Mouse (Mus musculus) embryonic stem cell, embryonic (primary cell): ENCODE results near the gene Midn.

ENCODE experiments used
- CTCF ChIA-PET, 4 experiments: fragments of 300-600 bp in 2 of 4; fragments of 350-600 bp in 2 of 4; sonication (Branson Sonifier 250); formaldehyde crosslinking; loops; one replicate each; lab custom pipeline; 2022; ENCODE audit warnings: inconsistent platforms in 2 of 4; lab: Charles Lee
- POLR2A ChIA-PET, 4 experiments: fragments of 300-600 bp in 2 of 4; fragments of 350-600 bp in 2 of 4; sonication (Branson Sonifier 250); formaldehyde crosslinking; loops; one replicate each; lab custom pipeline; 2022; ENCODE audit warnings: antibody characterized with exemption in 4 of 4, inconsistent platforms in 1 of 4; lab: Charles Lee

The Midn gene

DNA sequence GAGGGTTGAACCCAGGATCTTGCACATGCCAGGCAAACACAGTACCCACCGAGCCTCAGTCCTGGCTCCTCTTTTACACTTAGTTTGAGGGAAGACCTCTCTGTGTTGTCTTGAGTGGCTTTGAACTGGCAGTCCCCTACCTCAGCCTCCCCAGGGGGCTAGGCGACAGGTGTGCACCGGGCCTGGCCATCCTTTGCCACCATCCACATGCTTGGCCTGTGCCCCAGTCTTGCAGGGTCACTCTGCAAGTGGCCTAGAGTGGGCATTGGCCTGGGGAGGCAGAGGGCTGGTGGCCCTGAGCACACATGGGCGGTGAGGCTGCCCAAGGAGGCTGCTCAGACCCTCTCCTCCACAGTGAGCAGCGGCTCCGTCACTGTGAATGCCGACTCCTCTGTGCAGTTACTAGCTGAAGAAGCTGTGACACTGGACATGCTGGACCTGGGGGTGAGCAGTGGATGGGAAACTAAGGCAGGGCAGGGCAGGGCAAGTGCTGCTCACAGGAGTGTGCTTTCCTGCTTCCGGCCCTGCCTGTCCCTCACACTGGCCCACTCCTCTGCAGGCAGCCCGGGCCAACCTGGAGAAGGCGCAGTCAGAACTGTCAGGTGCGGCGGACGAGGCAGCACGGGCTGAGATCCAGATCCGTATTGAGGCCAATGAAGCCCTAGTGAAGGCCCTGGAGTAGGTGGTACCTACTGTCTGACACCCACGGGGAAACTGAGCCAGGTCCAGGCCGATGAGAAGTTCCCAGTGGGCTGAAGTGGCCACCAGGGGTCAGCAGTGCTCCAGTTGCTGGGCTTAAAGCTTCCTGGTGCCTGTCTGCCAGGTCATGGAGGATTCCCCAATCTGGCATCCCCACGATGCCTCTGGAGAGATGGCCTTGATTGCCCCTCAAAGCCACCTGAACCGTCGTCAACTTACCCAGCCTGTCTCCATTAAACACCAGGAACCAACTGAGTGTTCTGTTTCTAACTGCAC lies 2.9 kb upstream of the Midn start:
- CTCF ChIA-PET = interaction anchor here (0.6 to 5.2 kb wide), 26 partner anchors 12 to 650 kb away, joined by 3 to 98 read pairs (median 4); partner anchors contain the start of genes Cirbp (in 2 of the 4), Arid3a (in 1 of the 4), Mbd3 (in 1 of the 4) and Wdr18 (in 1 of the 4)
- POLR2A ChIA-PET = interaction anchor here in 3 of 4 experiments (0.6 to 12.6 kb wide), 24 partner anchors 10 to 365 kb away, joined by 3 to 321 read pairs (median 4); partner anchors contain the start of genes 1600002K03Rik (in 2 of the 3), Cirbp (in 2 of the 3), Mum1 (in 1 of the 3) and Ptbp1 (in 1 of the 3)

DNA sequence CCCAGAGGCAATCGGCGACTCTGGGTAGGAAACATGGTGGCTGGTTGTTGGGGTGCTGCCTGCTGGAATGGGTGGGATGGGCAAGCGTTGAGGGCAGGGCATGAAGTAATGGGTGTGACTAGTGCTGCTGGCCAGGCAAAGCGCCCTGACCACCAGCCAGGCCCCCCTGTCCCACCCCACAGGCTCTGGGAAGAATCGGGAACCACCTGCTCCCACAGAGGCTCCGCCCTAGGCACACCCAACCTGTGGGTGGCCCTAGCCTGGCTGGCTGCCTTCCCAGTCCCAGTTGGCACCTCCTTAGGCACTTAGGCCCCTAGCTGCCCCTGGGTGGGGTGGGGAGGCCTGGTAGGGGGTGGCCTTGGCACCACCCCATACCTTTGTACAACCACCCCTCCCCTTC lies 2.2 kb upstream of the Midn start:
- ChIA-PET POLR2A (interaction anchor here in 3 of 4 experiments (0.6 to 12.6 kb wide), 19 partner anchors 9 to 365 kb away, joined by 3 to 321 read pairs (median 4); partner anchors contain the start of genes 1600002K03Rik (in 2 of the 3), Cirbp (in 2 of the 3), Mum1 (in 1 of the 3) and Ptbp1 (in 1 of the 3)), CTCF (interaction anchor here (0.6 to 5.2 kb wide), 26 partner anchors 11 to 651 kb away, joined by 3 to 98 read pairs (median 4); partner anchors contain the start of genes Cirbp (in 2 of the 4), Arid3a (in 1 of the 4), Mbd3 (in 1 of the 4) and Wdr18 (in 1 of the 4))

DNA sequence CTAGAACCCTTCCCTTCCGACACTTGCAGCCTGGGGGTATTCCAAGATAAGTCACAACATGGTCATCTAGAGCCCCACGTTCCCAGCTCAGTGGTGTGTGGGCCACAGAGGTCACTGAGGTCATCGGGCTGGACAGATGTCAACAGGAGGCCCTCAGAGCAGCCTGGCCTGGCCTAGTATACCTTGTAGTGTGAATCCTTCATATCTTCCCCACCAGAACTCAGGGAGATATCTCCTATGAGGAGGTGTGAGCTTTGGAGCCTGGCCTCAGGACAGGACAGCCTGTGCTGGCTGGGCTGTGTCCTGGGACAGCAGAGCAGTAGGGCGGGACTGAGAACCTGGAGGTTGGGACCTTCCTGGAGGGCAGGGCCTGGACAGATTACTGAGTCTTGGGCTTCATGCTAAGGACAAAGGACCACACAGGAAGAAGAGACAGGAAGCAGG lies 1.5 kb upstream of the Midn start:
- POLR2A ChIA-PET = interaction anchor here in 3 of 4 experiments (1.0 to 12.6 kb wide), 10 partner anchors 9 to 227 kb away, joined by 3 to 321 read pairs (median 14); partner anchors contain the start of genes 1600002K03Rik (in 2 of the 3), Cirbp (in 2 of the 3) and Mum1 (in 1 of the 3)
- CTCF ChIA-PET = interaction anchor here in 3 of 4 experiments (0.8 to 5.2 kb wide), 8 partner anchors 13 to 227 kb away, joined by 3 to 98 read pairs (median 12); partner anchors contain the start of gene Cirbp (in 2 of the 3)

DNA sequence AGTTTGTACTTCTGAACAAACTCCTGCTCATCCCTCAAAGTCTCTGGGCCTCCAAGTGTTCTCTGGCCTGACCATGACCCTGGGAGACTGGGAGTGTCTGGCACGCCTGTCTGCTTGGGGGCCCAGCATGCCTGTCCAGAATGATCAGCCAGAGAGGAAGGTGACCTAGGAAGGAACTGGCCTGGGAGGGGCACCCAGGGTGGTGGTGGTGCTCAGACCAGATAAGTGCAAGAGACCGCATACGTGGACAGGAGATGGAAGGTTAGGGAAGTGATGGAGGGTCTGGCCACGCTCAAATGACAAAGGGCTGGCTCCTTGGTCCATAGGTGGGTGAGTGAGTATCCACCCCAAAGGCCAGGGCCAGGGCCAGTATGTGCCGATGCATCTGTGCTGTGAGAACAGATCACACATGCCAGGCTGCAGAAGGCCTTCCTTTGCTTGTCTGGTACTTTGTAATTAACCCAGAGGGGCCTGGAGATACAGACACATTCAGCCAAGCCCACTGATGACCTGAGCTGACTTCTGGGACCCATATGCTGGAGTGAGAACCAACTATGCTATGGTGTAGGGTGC lies 840 bp upstream of the Midn start:
- CTCF ChIA-PET = interaction anchor here in 3 of 4 experiments (0.6 to 5.2 kb wide), 7 partner anchors 17 to 306 kb away, joined by 4 to 98 read pairs (median 8); partner anchors contain the start of genes Cirbp (in 2 of the 3) and Med16 (in 1 of the 3)
- POLR2A ChIA-PET = interaction anchor here (0.6 to 12.6 kb wide), 18 partner anchors 9 to 507 kb away, joined by 3 to 321 read pairs (median 14); partner anchors contain the start of genes 1600002K03Rik (in 2 of the 4), Cirbp (in 2 of the 4) and Tmem259 (in 1 of the 4)

DNA sequence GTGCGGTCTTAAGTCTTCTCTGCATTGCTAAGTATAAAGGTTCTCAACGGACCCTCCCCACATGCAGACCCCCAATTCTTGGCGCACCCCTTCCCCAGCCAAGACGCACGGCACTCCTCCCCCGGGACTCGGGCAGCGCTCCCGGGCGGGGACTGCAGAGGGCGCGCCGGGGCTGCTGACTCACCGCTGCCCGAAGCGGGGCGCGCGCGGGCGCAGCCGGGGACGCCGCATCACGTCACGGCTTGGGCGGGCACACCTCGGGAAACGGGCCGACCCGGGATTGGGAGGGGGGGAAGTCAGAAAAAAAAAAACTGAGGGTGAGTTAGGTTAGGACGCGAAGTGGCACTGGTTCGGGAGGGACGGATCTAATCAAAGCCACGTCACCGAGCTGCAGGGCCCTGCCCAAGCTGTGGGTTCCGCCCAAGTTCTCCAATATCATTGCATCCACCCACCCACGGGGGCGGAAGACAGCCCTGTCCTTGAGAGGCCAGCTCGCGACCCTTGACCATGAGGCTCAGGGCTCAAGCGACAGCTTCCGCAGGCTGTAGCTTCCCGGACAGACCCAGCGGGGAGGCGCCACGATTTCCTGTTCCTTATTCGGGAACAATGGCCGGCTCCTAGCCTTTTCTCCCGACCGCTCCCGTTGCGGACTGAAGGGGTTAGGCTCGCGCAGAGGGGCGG lies 678 bp downstream of the Midn start:
- CTCF ChIA-PET = interaction anchor here (0.5 to 5.2 kb wide), 29 partner anchors 9 to 471 kb away, joined by 3 to 98 read pairs (median 3); partner anchors contain the start of genes Cirbp (in 2 of the 4), Med16 (in 1 of the 4), Mum1 (in 1 of the 4) and Rexo1 (in 1 of the 4)
- POLR2A ChIA-PET = interaction anchor here (0.6 to 12.6 kb wide), 44 partner anchors 8 to 528 kb away, joined by 3 to 321 read pairs (median 4); partner anchors contain the start of genes 1600002K03Rik (in 2 of the 4), Tmem259 (in 2 of the 4), Cirbp (in 1 of the 4) and Mum1 (in 1 of the 4)

DNA sequence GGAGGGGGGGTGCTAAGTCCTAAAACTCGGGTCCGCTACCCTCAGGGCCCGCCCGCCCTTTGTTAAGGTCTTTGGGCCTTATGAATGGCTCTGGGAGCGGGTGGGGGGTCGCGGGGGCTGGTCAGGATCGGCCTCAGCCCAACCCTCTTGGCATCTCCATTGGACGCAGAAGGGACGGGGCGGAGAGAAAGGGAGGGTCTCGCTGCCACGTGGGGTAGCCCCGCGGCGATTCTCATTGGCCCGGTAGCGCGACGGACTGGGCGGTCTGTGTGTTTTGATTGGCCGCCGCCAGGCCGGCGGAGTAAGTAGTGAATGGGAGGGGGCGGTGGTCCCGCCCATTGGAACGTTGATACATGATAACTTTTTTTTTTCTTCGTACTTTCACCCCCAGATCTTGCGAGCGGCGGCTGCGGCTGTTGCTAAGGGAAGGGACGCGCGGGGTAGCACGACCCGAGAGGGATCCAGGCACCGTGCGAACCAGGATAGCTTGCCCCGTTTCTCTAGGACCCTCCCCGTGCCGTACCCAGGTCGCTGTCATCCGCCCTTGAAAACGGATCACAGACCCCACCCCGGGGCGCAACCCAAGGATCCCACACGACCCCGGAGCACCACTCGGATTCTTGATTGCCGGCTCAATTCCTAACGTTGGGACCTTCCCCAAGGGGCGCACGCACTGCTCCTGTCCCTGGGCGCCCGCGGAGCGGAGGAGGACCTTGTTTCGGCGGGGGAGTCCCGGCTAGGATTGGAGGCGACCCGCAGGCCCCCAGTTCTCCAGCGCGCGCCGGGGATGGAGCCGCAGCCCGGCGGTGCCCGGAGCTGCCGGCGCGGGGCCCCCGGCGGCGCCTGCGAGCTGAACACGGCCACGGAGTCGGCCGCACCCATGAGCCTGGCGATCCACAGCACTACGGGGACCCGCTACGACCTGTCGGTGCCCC lies 1.5 kb downstream of the Midn start:
- CTCF ChIA-PET = interaction anchor here (0.5 to 5.2 kb wide), 20 partner anchors 10 to 412 kb away, joined by 3 to 98 read pairs (median 4); partner anchors contain the start of genes Cirbp (in 2 of the 4), Mum1 (in 1 of the 4), Rexo1 (in 1 of the 4) and Tmem259 (in 1 of the 4)
- POLR2A ChIA-PET = interaction anchor here (0.6 to 12.6 kb wide), 39 partner anchors 7 to 527 kb away, joined by 3 to 321 read pairs (median 4); partner anchors contain the start of genes 1600002K03Rik (in 2 of the 4), Tmem259 (in 2 of the 4), Wdr18 (in 2 of the 4) and Cirbp (in 1 of the 4)

DNA sequence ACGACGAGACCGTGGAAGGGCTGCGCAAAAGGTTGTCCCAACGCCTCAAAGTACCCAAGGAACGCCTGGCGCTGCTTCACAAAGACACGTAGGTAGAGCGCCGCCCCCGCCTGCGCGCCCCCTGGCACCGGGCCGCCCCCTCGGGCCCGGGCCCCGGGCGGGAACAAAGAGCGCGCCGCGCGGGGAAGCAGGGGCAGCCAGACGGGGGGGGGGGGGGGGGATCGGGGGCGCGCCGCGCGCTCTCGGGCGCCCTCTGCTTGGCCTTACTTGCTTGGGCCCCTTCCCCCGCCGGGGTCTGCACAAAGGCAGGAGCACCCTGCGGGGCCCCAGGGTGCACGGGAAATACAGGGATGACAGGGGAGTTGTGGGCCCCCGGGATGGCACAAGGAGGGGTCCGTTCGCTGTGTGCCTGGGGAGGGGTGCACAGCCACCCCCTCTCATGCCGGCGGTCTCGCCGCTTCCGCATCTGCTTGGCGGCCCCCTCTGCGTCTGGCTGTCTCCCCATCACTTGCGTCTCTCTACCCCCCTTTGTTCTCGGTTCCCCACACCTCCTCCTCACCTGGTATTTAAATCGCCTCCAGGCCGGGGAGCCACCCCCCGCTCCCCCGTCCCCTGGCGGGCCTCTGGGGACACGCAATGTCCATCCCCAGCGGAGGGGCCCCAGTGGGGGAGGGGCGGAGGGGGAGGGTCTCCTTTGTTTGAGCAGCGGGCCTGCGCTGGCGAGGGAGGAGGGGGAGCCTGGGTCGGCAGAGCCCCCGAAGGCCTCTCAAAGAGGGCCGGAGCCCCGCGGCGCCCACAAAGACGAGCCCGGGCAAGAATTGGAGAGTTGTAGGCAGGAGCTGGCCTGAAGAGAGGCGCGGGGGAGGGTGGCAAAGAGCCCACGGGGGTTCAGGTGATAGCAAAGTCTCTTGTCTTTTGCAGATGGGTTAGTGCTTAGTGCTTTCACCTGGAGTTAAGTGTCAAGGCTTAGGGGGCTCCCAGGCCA lies 2.4 kb downstream of the Midn start:
- ChIA-PET CTCF (interaction anchor here in 3 of 4 experiments (0.8 to 5.2 kb wide), 9 partner anchors 9 to 1139 kb away, joined by 3 to 98 read pairs (median 5); partner anchors contain the start of gene Cirbp (in 1 of the 3)), POLR2A (interaction anchor here (0.6 to 12.6 kb wide), 34 partner anchors 8 to 370 kb away, joined by 3 to 321 read pairs (median 4); partner anchors contain the start of genes Gamt (in 3 of the 4), 1600002K03Rik (in 2 of the 4), Cirbp (in 2 of the 4) and Dazap1 (in 2 of the 4))

DNA sequence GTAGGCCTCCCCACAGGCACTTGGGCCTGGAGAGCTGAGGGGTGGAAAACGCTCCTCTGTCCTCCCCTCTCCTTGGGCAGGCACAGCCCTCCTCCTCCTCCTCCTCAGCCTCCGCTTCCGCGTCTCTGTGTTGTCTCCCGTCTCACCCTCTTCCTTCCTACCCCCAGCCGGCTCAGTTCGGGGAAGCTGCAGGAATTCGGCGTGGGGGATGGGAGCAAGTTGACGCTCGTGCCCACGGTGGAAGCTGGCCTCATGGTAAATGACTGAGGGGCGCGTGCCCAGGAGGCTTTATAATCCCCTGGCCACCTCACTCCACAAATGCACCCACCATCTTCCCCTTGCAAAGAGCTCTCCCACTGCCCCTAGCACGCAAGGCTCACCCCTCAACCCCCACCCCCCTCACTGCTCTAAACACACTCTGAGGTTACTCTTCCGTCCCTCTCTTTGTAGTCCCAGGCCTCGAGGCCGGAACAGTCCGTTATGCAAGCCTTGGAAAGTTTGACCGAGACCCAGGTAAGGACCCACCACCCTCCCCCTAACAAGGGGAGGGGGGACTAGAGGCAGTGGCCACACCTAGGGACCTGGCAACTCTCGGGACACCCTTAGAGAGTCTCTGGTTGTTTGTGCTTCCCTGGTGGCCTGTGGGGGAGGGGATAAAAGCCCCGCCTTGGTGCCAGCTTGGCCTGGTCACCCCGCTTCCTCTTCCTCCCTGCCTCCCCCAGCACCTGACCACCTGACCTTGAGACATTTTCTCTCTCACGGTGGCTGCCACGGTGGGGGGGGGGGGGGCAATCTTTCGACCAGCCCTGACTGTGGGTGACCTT lies 3.4 kb downstream of the Midn start:
- CTCF ChIA-PET = interaction anchor here (0.7 to 2.5 kb wide), 9 partner anchors 8 to 1138 kb away, joined by 3 to 21 read pairs (median 5); partner anchors contain the start of gene Cirbp (in 1 of the 4)

DNA sequence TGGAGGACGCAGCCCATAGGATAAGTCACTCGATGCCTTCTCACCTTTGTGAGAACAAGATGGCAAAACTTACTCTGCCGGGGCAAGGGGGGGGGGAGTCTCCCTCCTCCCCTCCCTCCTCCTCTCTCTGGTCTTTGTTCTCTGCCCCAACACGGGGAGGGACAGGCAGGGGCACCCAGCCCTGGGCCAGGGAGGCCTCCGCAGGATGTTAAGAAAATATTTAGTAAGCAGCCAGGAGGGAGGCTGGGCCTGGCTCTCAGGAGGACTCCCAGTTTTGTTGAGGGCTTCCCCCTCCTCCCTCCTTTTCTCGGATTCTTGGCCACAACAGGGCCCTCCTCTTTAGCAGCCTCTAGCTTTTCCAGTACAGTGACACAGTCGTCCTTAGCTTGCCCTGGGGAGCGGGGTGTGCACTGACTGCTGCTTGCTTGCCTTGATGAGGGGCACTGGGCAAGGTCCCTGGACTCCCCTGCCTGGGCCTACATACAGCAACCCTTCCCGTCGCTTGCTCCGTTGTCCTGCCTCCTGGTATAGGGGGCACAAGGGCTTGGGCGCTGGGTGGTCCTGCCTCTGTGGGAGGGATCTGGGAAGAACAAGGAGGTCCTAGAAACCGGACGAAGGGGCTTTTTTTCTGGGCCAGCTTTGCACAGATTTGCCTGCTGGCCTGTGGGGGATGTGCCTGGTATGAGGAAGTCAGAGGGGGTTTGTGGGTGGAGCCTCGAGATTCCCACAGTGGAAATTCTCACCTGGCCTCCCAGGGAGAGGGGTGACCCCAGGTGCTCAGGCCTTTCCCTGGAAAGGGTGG lies 4.2 kb downstream of the Midn start:
- CTCF ChIA-PET = interaction anchor here in 3 of 4 experiments (0.7 to 2.5 kb wide), 4 partner anchors 12 to 22 kb away, joined by 3 to 21 read pairs (median 12); partner anchors contain the start of gene Cirbp (in 1 of the 3)

More for the DNA sequence above, 3.4 kb downstream of the Midn start:
- POLR2A ChIA-PET = interaction anchor here (0.6 to 12.6 kb wide), 29 partner anchors 7 to 470 kb away, joined by 3 to 321 read pairs (median 3); partner anchors contain the start of genes Gamt (in 3 of the 4), 1600002K03Rik (in 2 of the 4), Cirbp (in 2 of the 4) and Dazap1 (in 2 of the 4)

DNA sequence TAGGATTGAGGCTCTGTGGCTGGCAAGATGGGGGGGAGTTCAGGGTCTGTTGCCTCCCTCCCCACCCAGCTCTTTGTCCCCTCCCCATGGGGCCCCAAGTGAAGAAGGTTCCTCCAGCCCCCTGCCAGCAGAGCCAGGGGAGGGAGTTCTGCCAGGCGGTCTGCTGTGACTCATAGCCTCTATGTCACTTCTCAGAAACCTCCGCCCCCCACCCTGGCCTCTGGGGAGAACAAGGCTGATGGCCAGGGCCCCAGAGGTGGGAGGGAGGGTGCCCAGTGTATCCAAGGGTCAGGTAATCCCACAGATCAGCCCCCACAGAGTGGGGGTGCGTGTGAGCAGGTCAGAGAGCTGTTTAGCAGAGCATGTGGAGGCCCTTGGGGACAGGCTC lies 4.8 kb downstream of the Midn start:
- POLR2A ChIA-PET = interaction anchor here in 3 of 4 experiments (0.6 to 12.6 kb wide), 13 partner anchors 6 to 299 kb away, joined by 3 to 321 read pairs (median 4); partner anchors contain the start of genes 1600002K03Rik (in 2 of the 3), Cirbp (in 2 of the 3), Dazap1 (in 1 of the 3) and Ptbp1 (in 1 of the 3)
- CTCF ChIA-PET = interaction anchor here in 2 of 4 experiments (1.0 to 2.5 kb wide), 3 partner anchors 12 to 16 kb away, joined by 3 to 21 read pairs (median 11); partner anchors contain the start of gene Cirbp (in 1 of the 2)

More for the DNA sequence above, 4.2 kb downstream of the Midn start:
- POLR2A ChIA-PET = interaction anchor here in 3 of 4 experiments (0.8 to 12.6 kb wide), 13 partner anchors 6 to 298 kb away, joined by 3 to 321 read pairs (median 5); partner anchors contain the start of genes 1600002K03Rik (in 2 of the 3), Cirbp (in 2 of the 3), Dazap1 (in 2 of the 3) and Gamt (in 1 of the 3)

DNA sequence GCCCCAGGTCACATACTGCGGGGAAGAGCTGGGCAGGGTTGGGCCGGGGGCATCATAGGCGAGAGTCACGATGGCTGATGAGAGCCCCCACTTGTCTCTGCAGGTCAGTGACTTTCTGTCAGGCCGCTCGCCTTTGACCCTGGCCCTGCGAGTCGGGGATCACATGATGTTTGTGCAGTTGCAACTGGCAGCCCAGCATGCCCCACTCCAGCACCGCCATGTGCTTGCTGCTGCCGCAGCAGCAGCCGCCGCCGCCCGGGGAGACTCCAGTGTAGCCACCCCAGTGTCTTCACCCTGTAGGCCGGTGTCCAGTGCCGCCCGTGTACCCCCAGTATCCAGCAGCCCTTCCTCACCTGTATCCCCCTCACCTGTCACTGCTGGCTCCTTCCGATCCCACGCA lies 5.6 kb downstream of the Midn start:
- ChIA-PET POLR2A (interaction anchor here in 3 of 4 experiments (0.6 to 12.6 kb wide), 12 partner anchors 11 to 482 kb away, joined by 3 to 321 read pairs (median 4); partner anchors contain the start of genes 1600002K03Rik (in 2 of the 3), Cirbp (in 2 of the 3) and Med16 (in 1 of the 3)), CTCF (no interaction called here)
